Mouse (Mus musculus) c-Kit-positive CD71-positive TER-119-positive erythroid progenitor cells, embryonic 14.5 days (primary cell): ENCODE measurements around the gene Tbc1d20.
A peak's percentile ranks its signal among the peaks of the same experiment; 100 is the strongest.
"Not testable (repeated sequence)": the region's sequence is repeated elsewhere in the genome, so short reads cannot be mapped to it uniquely, and the experiment has no call there.

Source experiments
- DNase-seq: peaks from one replicate; pipeline ENCODE4 v3.0.0-alpha.2; 2013; ENCODE audit warnings: low spot score

The Tbc1d20 gene

GRCm38 (mm10) chr2:152326654-152327053 lies 33.0 kb downstream of the Tbc1d20 start:
- no peak for DNase-seq

- no peak for DNase-seq
Measured at GRCm38 (mm10) chr2:152327980-152328379, 34.4 kb downstream of the Tbc1d20 start.

- peak; percentile 44 for DNase-seq
Measured at GRCm38 (mm10) chr2:152330858-152331423, 37.3 kb downstream of the Tbc1d20 start.

GRCm38 (mm10) chr2:152332101-152332825 lies 38.6 kb downstream of the Tbc1d20 start, which contains the start of gene Rbck1:
Rbck1 (minus strand) TSS chr2:152332653.
- DNase-seq: peak; percentile 92

- DNase-seq: no peak
Measured at GRCm38 (mm10) chr2:152333345-152334006, 39.8 kb downstream of the Tbc1d20 start.

- no peak for DNase-seq
Measured at GRCm38 (mm10) chr2:152335289-152335820, 41.7 kb downstream of the Tbc1d20 start.

- no peak for DNase-seq
Measured at GRCm38 (mm10) chr2:152336856-152337255, 43.2 kb downstream of the Tbc1d20 start.

GRCm38 (mm10) chr2:152337591-152338212 lies 44.1 kb downstream of the Tbc1d20 start:
- no peak for DNase-seq

GRCm38 (mm10) chr2:152338319-152338718 lies 44.7 kb downstream of the Tbc1d20 start:
- DNase-seq: no peak

GRCm38 (mm10) chr2:152339631-152340179 lies 46.1 kb downstream of the Tbc1d20 start:
- DNase-seq: no peak

GRCm38 (mm10) chr2:152343329-152344213 lies 49.9 kb downstream of the Tbc1d20 start, which contains the start of gene Trib3:
Trib3 (minus strand) TSS chr2:152344032.
- peak; percentile 76 for DNase-seq

- DNase-seq: no peak
Measured at GRCm38 (mm10) chr2:152344361-152344760, 50.7 kb downstream of the Tbc1d20 start.

GRCm38 (mm10) chr2:152344909-152345308 lies 51.3 kb downstream of the Tbc1d20 start:
- DNase-seq: no peak

- no peak for DNase-seq
Measured at GRCm38 (mm10) chr2:152345393-152345792, 51.8 kb downstream of the Tbc1d20 start.

- DNase-seq: peak; percentile 95
Measured at GRCm38 (mm10) chr2:152346776-152347465, 53.3 kb downstream of the Tbc1d20 start.

GRCm38 (mm10) chr2:152347722-152348121 lies 54.1 kb downstream of the Tbc1d20 start:
- DNase-seq: no peak

- DNase-seq: no peak
Measured at GRCm38 (mm10) chr2:152349205-152349604, 55.6 kb downstream of the Tbc1d20 start.

- DNase-seq: peak; percentile 55
Measured at GRCm38 (mm10) chr2:152349842-152350540, 56.4 kb downstream of the Tbc1d20 start.

- DNase-seq: no peak
Measured at GRCm38 (mm10) chr2:152357254-152357653, 63.6 kb downstream of the Tbc1d20 start.

- not testable (repeated sequence) for DNase-seq
Measured at GRCm38 (mm10) chr2:152358977-152359376, 65.3 kb downstream of the Tbc1d20 start.
